Mouse (Mus musculus): ENCODE results near the gene Lypd3.
"Not testable (repeated sequence)": the region's sequence is repeated elsewhere in the genome, so short reads cannot be mapped to it uniquely, and the experiment has no call there.

The Lypd3 gene

GRCm38 (mm10) chr7:24614816-24615215 is 21.5 kb upstream of the Lypd3 start:
- DNase-seq: no peak

DNA sequence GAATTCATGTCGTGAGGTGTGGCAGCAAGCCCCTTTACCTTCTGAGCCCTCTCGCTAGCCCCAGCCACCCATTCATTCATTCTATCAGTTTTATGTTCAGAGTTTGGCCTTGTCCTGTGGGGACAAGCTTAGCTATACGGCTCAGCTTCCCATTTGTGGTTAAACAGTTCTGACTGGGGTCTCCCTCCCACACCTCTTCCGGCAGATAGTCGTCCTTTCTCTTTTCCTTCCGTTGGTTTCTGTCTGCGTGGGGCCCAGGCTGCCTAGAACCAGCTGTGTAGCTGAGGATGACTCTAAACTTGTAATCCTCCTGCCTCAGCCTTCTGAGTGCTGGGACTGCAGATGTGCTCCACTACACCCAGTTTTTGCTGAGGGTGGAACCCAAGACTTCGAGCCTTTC is 18.6 kb upstream of the Lypd3 start:
- no peak for DNase-seq

DNA sequence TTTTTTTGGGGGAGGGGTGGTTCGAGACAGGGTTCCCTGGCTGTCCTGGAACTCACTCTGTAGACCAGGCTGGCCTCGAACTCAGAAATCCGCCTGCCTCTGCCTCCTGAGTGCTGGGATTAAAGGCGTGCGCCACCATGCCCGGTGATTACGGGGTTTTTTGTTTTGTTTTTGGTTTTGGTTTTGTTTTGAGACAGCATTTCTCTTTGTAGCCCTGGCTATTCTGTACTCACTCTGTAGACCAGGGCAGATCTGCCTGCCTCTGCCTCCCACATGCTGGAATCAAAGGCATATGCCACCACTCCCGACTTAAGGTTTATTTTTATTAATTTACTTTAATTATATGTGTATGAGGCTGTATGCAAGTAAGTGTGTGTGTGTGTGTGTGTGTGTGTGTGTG is 18.0 kb upstream of the Lypd3 start:
- DNase-seq: not testable (repeated sequence)

GRCm38 (mm10) chr7:24619671-24620397 is 16.5 kb upstream of the Lypd3 start:
- no peak for DNase-seq

DNA sequence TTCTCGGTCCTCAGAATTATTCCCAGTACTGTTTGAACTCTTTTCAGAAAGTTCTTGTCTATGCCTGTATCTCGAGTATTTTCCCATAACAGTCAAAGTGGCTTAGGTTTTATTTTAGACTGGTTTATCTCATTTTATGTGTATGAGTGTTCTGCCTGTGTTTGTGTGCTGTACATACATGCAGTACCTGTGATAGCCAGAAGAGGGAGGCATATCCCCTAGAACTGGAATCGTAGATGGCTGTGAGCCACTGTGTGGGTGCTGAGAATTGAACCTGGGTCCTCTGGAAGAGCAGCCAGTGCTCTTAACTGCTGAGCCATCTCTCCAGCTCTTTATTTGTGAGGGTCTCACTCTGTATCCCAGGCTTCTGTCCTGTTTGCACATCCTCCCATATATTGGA is 15.2 kb upstream of the Lypd3 start:
- DNase-seq: no peak

GRCm38 (mm10) chr7:24622967-24623366 is 13.4 kb upstream of the Lypd3 start:
- DNase-seq: no peak

- DNase-seq: peak in 1 of 2 experiments; percentile 52
These were observed 7.4 kb upstream of the Lypd3 start for GRCm38 (mm10) chr7:24628685-24629610.

DNA sequence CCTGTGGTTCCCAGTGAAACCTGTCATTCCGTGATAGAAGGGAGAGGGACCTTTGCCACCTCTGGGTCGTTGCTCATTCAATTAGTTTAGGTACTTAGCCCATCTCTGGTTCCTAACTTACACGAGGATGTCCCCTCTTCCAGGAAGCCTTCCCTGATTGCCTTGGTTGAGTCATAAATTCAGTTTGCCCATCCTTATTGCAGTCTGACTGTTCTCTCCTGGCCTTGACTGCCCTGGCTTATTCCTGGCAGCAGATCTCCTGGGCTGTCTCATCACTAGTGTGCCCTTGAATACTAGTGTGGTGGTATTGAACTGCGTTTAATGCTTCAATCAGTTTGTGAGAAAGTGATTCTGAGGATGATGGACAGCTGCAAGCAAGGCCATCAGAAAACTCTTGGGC is 6.7 kb upstream of the Lypd3 start:
- no peak for DNase-seq

- DNase-seq: no peak
These were observed 6.1 kb upstream of the Lypd3 start for GRCm38 (mm10) chr7:24630116-24630880.

- DNase-seq: no peak
These were observed 696 bp downstream of the Lypd3 start for GRCm38 (mm10) chr7:24637046-24637445.

- no peak for DNase-seq
These were observed 1.9 kb downstream of the Lypd3 start for GRCm38 (mm10) chr7:24638026-24638856.

DNA sequence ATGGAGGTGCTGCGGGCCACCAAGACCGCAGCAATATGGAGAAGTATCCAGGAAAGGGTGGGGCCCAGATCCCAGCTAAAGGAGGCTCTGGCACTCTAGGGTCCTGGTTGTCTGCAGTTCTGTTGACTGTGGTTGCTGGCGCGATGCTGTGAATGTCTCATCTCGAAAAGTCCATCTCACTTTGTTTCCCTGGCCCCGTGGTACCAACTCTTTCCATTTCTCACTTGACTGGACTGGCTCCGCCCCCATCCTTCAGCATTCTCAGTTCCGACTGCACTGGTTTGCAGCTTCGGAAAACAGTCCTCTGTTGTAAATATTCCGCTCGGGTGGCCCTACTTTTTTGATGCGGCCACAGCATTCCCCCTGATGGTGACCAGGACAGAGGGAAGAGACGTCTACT is 4.1 kb downstream of the Lypd3 start:
- no peak for DNase-seq

- DNase-seq: peak; percentile 23 to 33
These were observed 6.1 kb downstream of the Lypd3 start for GRCm38 (mm10) chr7:24642491-24642890.

- DNase-seq: no peak
These were observed 8.1 kb downstream of the Lypd3 start for GRCm38 (mm10) chr7:24644492-24644891.

GRCm38 (mm10) chr7:24644996-24645395 is 8.6 kb downstream of the Lypd3 start:
- no peak for DNase-seq

- DNase-seq: no peak
These were observed 10.1 kb downstream of the Lypd3 start for GRCm38 (mm10) chr7:24646486-24646885.

- peak; percentile 46 to 56 for DNase-seq
These were observed 17.3 kb downstream of the Lypd3 start for GRCm38 (mm10) chr7:24653681-24654080.

- DNase-seq: no peak
These were observed 23.5 kb downstream of the Lypd3 start for GRCm38 (mm10) chr7:24659737-24660357.

- no peak for DNase-seq
These were observed 25.0 kb downstream of the Lypd3 start for GRCm38 (mm10) chr7:24661118-24661904.

- DNase-seq: peak; percentile 60 to 64
These were observed 26.2 kb downstream of the Lypd3 start for GRCm38 (mm10) chr7:24662575-24662974.

GRCm38 (mm10) chr7:24664301-24664700 is 28.0 kb downstream of the Lypd3 start:
- no peak for DNase-seq

Measured in cerebellum, postnatal 36 days (tissue).